Mouse (Mus musculus): ENCODE measurements around the gene Thap12. TPM values are rescaled to one million over a fixed set of nuclear protein-coding genes. Genes with fewer than 3 reads are reported as not detected.

The Thap12 gene
- polyA plus RNA-seq (2015; fragmentation: Nextera tagmentation; extraction: Ambion mirVana): 21.8 and 24.6 TPM in 2 replicates

DNA sequence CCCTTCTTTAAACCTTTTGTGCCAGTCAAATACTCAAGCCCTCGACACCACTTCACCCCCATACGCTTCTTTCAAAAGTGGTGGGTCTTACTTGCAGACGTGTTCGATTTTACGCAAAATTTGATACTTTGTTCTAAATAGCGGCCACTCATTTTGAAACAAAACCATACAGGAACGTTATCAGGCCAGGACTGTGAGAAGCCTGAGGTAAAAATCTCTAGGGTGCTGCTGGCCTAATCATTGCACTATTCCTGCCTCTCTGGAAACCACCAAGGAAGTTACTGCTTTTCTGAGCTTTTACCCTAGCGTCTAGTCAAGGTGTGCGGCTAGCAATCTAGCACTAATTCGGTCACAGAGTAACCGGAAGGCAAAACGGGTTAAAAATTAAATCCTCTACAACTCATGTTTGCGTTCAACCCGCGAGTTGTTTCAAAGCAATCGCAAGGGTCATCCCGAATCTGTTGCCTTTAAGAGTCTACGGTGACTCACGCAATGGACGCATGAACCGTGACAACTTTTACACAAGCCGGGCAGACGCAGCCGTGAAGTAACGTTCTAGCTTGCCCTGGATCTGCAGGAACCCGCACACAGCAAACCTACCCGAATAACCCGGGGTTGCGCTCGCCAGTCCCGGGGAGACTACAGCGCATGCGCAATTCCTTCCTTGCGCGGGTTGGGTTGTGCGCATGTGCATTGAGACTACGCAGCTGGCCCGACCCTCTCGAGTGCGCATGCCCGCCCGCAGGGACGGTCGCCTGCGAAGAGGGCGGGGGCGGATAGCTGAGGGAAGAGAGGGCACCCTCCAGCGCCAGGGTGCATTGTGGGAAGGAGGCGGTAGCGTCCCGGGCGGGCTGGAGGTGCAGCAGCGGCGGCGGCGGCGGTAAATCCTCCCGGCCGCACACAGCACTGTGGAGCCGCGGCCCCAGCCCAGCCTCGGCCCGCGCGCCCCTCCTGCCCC lies at the start of gene Thap12:
Gene Thap12 (plus strand): TSS at position 821 of the 958 bp plus-strand sequence.
- peak; percentile 72 for TF ChIP-seq CTCF (IDR thresholded peaks at IDR 0.05; ENCODE audit: low read depth)
- Histone ChIP-seq H3K36me3 (ENCODE audit: control insufficient read depth, insufficient read depth) (no peaks in the 10 kb centered on the region), H3K27me3 (replicated peaks; ENCODE audit: control insufficient read depth, insufficient read depth, low read length) (no peaks in the 10 kb centered on the region), H3K27ac (ENCODE audit: low read depth, low read length) (peak within 1 kb of the TSS; percentile 92), H3K4me1 (replicated peaks; ENCODE audit: control insufficient read depth, insufficient read depth, low read length) (peaks cover 4% of the 10 kb centered on the region), H3K9ac (ENCODE audit: low read depth, low read length) (peak within 1 kb of the TSS; percentile 87), H3K4me2 (replicated peaks; ENCODE audit: low read depth) (peak within 1 kb of the TSS; percentile 79), H3K4me3 (ENCODE audit: low read depth, low read length) (peak within 1 kb of the TSS; percentile 94), H3K9me3 (ENCODE audit: control insufficient read depth) (no peaks in the 10 kb centered on the region)
- WGBS: 1% methylated on average over 60 of the region's 65 CpGs
- peak; percentile 98 for ATAC-seq

DNA sequence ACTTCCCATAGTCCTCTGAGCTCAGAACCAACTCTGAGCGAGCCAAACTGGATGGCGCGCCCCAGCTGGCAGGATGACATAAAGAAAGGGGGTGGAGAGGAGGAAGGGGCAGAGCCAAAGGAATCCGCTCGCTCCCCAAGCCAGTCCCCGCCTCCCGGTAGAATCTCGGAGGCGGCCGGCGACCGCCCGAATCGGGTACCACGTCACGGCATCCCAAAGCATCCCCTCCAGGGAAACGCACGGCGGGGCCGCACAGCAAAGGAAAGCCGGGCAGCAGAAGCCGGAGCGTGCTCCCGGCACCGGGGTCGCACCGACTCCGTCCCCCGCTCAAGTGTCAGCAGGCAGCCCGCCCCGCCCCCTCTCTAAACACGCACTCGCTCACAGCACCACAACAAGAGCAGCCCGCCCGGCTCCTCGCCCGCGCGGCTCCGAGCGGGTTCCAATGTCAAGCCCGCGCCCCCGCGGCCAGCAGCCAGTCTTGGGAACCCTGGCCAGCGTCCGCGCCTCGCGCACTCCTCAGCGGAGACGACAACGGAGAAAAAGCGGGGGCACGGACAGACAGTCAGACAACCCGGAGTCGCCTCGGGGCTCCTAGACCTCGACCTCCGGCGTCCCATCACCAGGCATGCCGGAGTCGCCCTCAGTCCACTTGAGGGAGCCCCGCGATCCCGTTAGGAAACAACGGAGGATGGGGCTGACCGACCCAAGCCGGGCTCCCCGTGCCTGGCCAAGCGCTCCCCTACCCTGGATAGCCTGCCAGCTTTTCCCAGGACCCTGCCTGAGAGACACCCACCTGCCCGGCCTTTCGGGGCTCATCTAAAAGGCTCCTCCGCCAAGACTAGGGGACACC lies 47.0 kb upstream of the Thap12 start:
- Histone ChIP-seq H3K4me2 (replicated peaks; ENCODE audit: low read depth) (peak overlapping the region; percentile 86), H3K9ac (ENCODE audit: low read depth, low read length) (peak overlapping the region; percentile 75), H3K27ac (ENCODE audit: low read depth, low read length) (peak overlapping the region; percentile 90), H3K9me3 (ENCODE audit: control insufficient read depth) (no peaks in the 10 kb centered on the region), H3K36me3 (ENCODE audit: control insufficient read depth, insufficient read depth) (peaks cover 16% of the 10 kb centered on the region), H3K4me1 (replicated peaks; ENCODE audit: control insufficient read depth, insufficient read depth, low read length) (no peaks in the 10 kb centered on the region), H3K4me3 (ENCODE audit: low read depth, low read length) (peak overlapping the region; percentile 98), H3K27me3 (replicated peaks; ENCODE audit: control insufficient read depth, insufficient read depth, low read length) (no peaks in the 10 kb centered on the region)
- ATAC-seq: peak; percentile 53
- TF ChIP-seq CTCF (IDR thresholded peaks at IDR 0.05; ENCODE audit: low read depth): peak; percentile 50
- WGBS: under 1% methylated on average over 71 of the region's 74 CpGs

DNA sequence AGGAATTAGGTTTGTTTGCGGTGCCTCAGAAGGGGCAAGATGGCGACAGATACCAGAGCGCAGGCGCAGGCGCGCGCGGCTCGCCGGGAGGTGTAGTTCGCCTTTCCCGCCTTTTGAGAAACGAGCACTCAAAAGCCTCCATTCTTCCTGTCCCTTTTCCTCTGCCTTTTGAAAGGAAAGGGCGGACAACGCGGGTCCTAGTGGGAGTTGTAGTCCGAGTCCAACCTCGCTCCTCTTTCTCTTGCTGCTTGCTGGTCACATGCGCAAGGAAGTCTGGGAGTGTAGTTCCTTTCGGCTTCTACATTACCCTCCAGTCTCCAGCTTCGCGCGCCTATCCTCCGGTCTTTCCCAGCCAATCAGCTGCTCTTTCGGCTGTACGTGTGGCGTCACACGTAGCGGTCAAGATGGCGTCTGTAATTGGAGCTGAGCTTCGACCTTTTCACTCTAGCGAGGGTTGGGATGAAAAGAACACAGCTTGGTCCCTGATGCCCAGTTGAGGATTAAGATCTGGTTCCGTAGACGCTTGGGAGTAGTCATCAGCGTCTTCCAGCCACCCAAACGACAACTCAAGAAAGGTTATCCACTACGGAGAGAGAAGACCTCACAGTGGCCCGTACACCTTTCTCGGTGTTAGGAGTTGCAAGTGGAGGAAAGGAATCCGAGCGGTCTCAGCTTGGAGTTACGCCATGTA lies 46.2 kb upstream of the Thap12 start, which contains the start of gene Emsy:
Gene Emsy (minus strand): TSS at position 253 of the 691 bp plus-strand sequence.
- Histone ChIP-seq H3K4me2 (replicated peaks; ENCODE audit: low read depth) (peak within 1 kb of the TSS; percentile 86), H3K27me3 (replicated peaks; ENCODE audit: control insufficient read depth, insufficient read depth, low read length) (no peaks in the 10 kb centered on the region), H3K4me3 (ENCODE audit: low read depth, low read length) (peak within 1 kb of the TSS; percentile 98), H3K9ac (ENCODE audit: low read depth, low read length) (peak within 1 kb of the TSS; percentile 75), H3K36me3 (ENCODE audit: control insufficient read depth, insufficient read depth) (peaks cover 16% of the 10 kb centered on the region), H3K4me1 (replicated peaks; ENCODE audit: control insufficient read depth, insufficient read depth, low read length) (no peaks in the 10 kb centered on the region), H3K27ac (ENCODE audit: low read depth, low read length) (peak within 1 kb of the TSS; percentile 90), H3K9me3 (ENCODE audit: control insufficient read depth) (no peaks in the 10 kb centered on the region)
- TF ChIP-seq CTCF (IDR thresholded peaks at IDR 0.05; ENCODE audit: low read depth): no peak
- under 1% methylated on average over 42 of the region's 42 CpGs for WGBS
- ATAC-seq: peak; percentile 97

DNA sequence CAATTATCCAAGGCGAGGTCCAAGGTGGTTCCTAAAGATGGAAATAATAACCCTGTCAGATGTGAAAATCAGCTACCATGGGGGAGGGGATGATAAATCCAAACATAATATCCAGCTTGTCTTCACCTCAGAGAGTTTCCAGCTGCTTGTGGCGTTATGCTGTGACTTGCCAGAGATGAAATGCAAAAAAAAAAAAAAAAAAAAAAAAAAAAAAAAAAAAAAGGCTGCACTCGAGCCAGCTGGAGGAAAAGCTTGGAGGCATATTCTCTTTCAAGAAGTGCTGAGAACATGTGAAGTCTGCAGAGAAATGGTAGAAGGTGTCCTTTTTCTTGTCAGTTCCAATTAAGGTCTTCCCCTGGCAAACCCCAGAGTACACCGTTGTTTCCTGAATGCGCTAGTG lies 37.7 kb upstream of the Thap12 start:
- H3K9ac ChIP-seq (ENCODE audit: low read depth, low read length): no peak overlapping the region
- H3K27ac ChIP-seq (ENCODE audit: low read depth, low read length): no peak overlapping the region
- no peaks in the 10 kb centered on the region for H3K27me3 ChIP-seq (replicated peaks; ENCODE audit: control insufficient read depth, insufficient read depth, low read length)
- no peak for ATAC-seq
- TF ChIP-seq CTCF (IDR thresholded peaks at IDR 0.05; ENCODE audit: low read depth): no peak
- H3K9me3 ChIP-seq (ENCODE audit: control insufficient read depth): no peaks in the 10 kb centered on the region
- H3K4me3 ChIP-seq (ENCODE audit: low read depth, low read length): no peak overlapping the region
- H3K4me1 ChIP-seq (replicated peaks; ENCODE audit: control insufficient read depth, insufficient read depth, low read length): no peaks in the 10 kb centered on the region
- 61% methylated on average over 5 of the region's 5 CpGs for WGBS
- H3K36me3 ChIP-seq (ENCODE audit: control insufficient read depth, insufficient read depth): no peaks in the 10 kb centered on the region
- H3K4me2 ChIP-seq (replicated peaks; ENCODE audit: low read depth): no peak overlapping the region

DNA sequence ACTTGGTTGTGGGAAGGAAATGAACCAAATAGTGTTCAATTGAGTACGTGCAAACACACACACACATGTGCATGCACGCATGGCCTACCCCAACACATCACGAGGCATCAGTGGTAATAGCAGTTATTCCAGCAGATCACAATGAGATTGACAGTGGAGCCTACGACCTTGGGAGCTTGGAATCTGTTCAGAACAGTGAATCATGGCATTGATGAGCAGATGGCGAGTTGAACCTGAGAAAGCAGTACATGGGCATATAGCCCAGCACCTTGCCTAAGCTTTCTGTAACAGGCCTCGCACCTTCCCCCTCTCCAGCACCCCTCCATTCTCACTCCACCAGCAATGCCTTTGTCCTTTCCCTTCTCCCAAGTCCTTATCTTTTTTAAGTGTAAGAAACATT lies 37.2 kb upstream of the Thap12 start:
- no peaks in the 10 kb centered on the region for H3K9me3 ChIP-seq (ENCODE audit: control insufficient read depth)
- H3K4me3 ChIP-seq (ENCODE audit: low read depth, low read length): no peak overlapping the region
- H3K4me1 ChIP-seq (replicated peaks; ENCODE audit: control insufficient read depth, insufficient read depth, low read length): no peaks in the 10 kb centered on the region
- no peaks in the 10 kb centered on the region for H3K27me3 ChIP-seq (replicated peaks; ENCODE audit: control insufficient read depth, insufficient read depth, low read length)
- ATAC-seq: no peak
- H3K4me2 ChIP-seq (replicated peaks; ENCODE audit: low read depth): no peak overlapping the region
- H3K27ac ChIP-seq (ENCODE audit: low read depth, low read length): no peak overlapping the region
- H3K9ac ChIP-seq (ENCODE audit: low read depth, low read length): no peak overlapping the region
- TF ChIP-seq CTCF (IDR thresholded peaks at IDR 0.05; ENCODE audit: low read depth): no peak
- WGBS: 91% methylated on average over 6 of the region's 6 CpGs
- no peaks in the 10 kb centered on the region for H3K36me3 ChIP-seq (ENCODE audit: control insufficient read depth, insufficient read depth)
